Mouse (Mus musculus) adrenal gland, postnatal 10 days (tissue): ENCODE data around the gene Thoc3. TPM values are rescaled to one million over a fixed set of nuclear protein-coding genes. Genes with fewer than 3 reads are reported as not detected.
A peak's percentile ranks its signal among the peaks of the same experiment; 100 is the strongest.

Experiments
- DNase-seq: peaks from one replicate; pipeline ENCODE4 v3.0.0; 2021; ENCODE audit warnings: mixed read lengths
- total RNA-seq, 2 experiments: library from RNA; stranded (reverse); gene quantifications; 2 replicates each; pipeline ENCODE4 v1.2.3; 2021

Gene Thoc3
- total RNA-seq, 2 experiments from 2014 or later, result 51.1 to 51.8 TPM

- DNase-seq, result no peak
Observed at GRCm38 (mm10) chr13:54443693-54444092, 25.0 kb downstream of the Thoc3 start.

DNA sequence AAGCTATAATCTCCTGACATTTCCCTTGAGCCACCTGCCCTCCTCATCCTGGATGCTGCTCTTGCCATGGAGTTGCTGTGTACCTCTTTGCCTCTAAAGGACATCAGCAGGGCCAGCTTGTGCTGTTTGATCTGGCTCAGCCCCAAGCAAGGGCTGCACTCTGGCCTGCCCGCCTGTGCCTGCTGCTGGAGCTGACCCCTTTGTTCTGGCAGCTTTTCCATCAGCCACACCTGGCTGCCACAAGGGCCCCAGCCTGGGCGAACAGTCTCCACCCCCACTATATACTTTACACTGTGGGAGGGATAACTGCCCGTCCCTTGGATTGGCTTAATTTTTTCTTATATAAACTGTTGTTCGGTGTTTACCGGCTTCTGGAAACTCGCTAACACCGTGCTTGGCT, 28.7 kb downstream of the Thoc3 start:
- peak; percentile 15 for DNase-seq

DNA sequence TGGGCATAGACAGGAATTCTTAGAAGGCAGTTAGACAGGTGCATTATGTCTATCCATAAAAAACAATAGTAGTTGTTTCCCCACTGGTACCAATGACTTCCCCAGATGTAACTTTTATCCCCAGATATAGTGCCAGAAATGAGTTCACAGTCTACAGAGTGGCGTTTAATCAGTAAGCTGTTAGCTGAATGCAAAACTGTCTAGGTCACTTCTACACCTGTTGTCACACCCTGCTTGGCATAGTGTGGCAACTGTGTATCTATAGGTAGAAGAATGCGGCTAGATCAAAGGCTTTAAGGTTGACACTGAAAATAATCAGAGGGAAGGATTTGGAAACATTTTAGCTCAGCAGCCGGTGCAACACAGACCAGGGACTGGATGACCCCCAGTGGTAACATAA, 29.8 kb downstream of the Thoc3 start:
- DNase-seq, result no peak

GRCm38 (mm10) chr13:54437083-54437482, 31.6 kb downstream of the Thoc3 start:
- no peak for DNase-seq

- DNase-seq, result no peak
Observed at GRCm38 (mm10) chr13:54436666-54437065, 32.0 kb downstream of the Thoc3 start.

DNA sequence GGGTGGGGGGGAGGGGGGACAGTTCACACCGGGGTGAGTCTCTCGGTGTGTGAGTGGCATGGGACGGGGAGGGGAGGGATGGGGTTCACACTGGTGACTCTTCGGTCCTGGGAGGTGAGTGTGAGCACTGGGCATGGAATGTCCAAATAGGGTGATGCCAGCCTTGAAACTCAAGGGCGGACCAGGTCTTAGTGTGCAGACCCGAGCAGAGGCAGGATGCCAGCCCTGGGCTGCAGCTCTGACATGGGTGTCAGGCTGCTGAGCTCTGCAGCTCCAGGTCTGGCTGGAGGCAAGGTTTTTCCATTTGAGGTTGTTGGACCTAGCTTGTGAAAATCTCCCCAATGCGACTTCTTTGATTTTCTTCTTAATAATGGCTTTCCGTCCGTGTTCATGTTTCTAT, 37.5 kb downstream of the Thoc3 start:
- peak; percentile 26 for DNase-seq

DNA sequence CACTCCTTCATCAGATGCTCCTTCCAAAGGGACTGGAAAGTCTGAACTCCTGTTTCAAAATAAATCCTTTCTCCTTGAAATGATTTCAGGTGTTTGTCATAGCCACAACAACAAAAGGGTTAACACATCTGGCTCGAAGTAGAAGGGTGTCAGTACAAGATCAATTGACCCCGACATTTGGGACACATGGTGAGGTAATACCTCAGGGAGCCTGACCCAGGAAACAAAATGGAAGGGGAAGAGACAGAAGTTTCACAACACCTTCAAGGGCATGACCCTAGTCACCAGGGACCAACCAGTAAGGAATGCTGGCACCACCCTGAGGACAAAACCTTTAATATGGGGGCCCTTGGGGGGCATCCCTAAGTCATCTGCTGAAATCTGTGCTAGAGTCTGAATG, 38.6 kb downstream of the Thoc3 start:
- DNase-seq, result no peak

DNA sequence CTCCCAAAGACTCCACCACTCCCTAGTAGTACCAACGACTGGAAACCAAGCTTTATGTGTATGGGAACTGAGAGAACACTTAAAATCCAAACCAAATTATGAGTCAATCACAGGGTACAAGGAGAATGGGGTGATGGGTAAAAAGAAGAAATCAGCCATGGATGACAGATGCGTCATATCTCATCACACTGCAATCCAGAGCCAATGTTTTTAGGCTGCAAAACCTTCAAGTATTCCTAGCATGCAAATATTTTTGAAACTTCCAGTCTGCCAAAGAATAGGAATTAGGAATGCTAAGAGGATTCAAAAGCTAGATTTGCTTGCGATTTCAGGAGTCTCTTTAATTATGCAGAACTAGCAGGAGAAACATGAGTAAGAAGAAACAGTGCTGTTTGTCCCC, 39.9 kb downstream of the Thoc3 start:
- no peak for DNase-seq

- peak; percentile 16 for DNase-seq
Observed at GRCm38 (mm10) chr13:54426781-54427655, 41.6 kb downstream of the Thoc3 start.

- DNase-seq, result no peak
Observed at GRCm38 (mm10) chr13:54425269-54425668, 43.4 kb downstream of the Thoc3 start.

DNA sequence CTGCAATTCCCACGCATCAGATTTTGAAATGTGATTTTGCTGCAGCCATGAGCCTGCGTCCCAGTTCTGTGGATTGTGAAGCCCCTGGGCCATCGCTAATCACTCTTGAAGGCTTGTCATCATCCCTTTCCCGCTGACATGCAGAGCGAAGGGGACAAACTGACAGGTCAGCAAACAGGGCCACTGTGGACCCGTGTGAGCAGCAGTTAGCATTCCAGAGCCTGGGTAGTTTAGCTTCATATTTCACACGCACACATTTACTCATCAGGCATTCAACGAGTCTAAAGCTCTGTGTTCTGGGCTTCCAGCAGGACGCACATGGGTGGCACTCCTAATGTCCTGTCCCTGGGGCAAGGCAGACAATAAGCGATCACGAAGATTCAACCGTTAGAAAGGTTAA, 48.4 kb downstream of the Thoc3 start:
- no peak for DNase-seq

- DNase-seq, result no peak
Observed at GRCm38 (mm10) chr13:54418781-54419327, 49.8 kb downstream of the Thoc3 start.

DNA sequence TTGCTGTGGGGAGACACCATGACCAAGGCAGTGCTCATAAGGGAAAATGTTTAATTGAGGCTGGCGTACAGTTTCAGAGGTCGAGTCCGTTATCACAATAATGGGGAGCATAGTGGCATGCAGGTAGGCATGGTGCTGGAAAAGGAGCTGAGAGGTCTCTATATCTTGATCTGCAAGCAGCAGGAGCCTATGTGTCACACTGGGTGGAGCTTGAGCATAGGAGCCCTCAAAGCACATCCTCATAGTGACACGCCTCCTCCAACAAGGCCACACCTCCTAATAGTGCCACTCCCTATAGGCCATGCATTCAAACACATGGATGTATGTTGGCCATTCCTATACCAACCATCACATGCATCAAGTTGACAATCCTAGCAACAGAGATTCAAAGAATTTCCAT, 53.6 kb downstream of the Thoc3 start:
- no peak for DNase-seq

DNA sequence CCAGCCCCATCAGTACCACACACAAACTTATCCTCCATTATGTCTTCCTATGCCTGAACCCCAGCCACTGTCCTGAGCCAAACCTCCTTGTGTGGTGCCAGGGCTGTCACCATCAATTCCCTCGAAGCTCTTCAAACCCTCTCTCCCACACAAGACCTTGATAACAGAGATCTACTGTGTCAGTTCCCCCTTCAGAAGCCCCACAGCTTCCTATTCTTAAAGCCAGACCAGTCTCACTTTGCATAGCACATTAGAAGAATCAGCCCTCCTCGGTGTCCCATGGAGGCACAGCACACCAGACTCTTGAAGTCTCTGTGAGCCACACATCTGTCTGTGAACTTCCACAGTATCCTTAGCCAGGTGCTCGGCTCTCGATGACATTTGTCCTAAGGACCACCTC, 55.9 kb downstream of the Thoc3 start:
- DNase-seq, result no peak

- DNase-seq, result no peak
Observed at GRCm38 (mm10) chr13:54412236-54412635, 56.4 kb downstream of the Thoc3 start.

DNA sequence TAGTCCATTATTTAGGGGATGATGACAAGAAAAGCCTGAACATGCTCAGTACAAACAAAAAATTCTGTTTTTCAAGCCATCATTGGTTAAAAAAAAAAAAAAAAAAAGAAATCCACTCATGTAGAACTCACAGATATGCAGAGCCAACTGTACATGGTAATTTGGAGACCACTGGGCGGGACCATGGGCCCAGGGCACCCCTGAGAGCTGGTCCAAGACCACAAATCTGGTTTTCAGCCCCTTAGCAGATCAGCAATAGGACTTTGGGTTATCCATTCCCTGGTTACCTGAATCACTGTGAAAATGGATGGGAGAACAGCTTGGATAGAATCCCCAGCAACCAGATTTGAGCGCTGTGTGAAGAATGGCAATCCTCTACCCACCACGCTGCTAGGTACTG, 57.0 kb downstream of the Thoc3 start:
- no peak for DNase-seq

Other genes starting within 250 kb of the Thoc3 start
- 10 to 100 TPM; 23.2 to 36.0 TPM for gene Cplx2, start 97.5 kb downstream of the Thoc3 start, total RNA-seq
- gene Simc1, start 34.9 kb upstream of the Thoc3 start, total RNA-seq, result 10 to 100 TPM in 1 of 2 experiments, 1 to 10 TPM in 1; 7.5 to 10.2 TPM
- 100 to 1,000 TPM; 101 to 104 TPM for gene 4833439L19Rik, start 96.6 kb upstream of the Thoc3 start, total RNA-seq
- 10 to 100 TPM; 27.1 to 31.4 TPM for gene Arl10, start 106.2 kb upstream of the Thoc3 start, total RNA-seq
- gene Nop16, start 121.2 kb upstream of the Thoc3 start, total RNA-seq, result 10 to 100 TPM; 32.4 to 41.0 TPM
- gene Higd2a, start 121.4 kb upstream of the Thoc3 start, total RNA-seq, result 100 to 1,000 TPM; 255 to 257 TPM
- gene Cltb, start 142.5 kb upstream of the Thoc3 start, total RNA-seq, result 10 to 100 TPM; 71.6 to 71.7 TPM
- 10 to 100 TPM; 63.5 to 64.7 TPM for gene Faf2, start 152.9 kb upstream of the Thoc3 start, total RNA-seq
- 100 to 1,000 TPM; 100 to 114 TPM for gene Rnf44, start 225.1 kb upstream of the Thoc3 start, total RNA-seq
- 1 to 10 TPM in 1 of 2 experiments, under 1 TPM in 1; 0.85 to 2.1 TPM for gene Cdhr2, start 232.6 kb upstream of the Thoc3 start, total RNA-seq